Mouse (Mus musculus): ENCODE measurements at regions not wholly inside any gene's neighbourhood (a gene's known extent, or its start where the extent isn't known, plus 50 kb on each side); places are given as distances from the start of the nearest gene placed in this dataset.
"Not testable (repeated sequence)": the region's sequence is repeated elsewhere in the genome, so short reads cannot be mapped to it uniquely, and the experiment has no call there.

GRCm38 (mm10) chr3:41504867-41505266 is 50.7 kb upstream of the Jade1 start:
- Histone ChIP-seq H3K27me3 (ENCODE audit: insufficient read depth, low read length) (peaks cover 50% of the 10 kb centered on the region), H3K4me1 (ENCODE audit: insufficient read depth, low read depth, low read length) (peaks cover 6% of the 10 kb centered on the region), H3K9me3 (replicated peaks) (no peaks in the 10 kb centered on the region), H3K36me3 (replicated peaks) (no peaks in the 10 kb centered on the region), H3K4me3 (ENCODE audit: low read depth, low read length) (no peak overlapping the region)
- ATAC-seq (ENCODE audit: extremely low read depth, insufficient number of reproducible peaks, low FRiP score, poor library complexity, severe bottlenecking) (no peak), DNase-seq (ENCODE audit: low spot score) (no peak)
- TF ChIP-seq GATA1 (IDR thresholded peaks at IDR 0.05; ENCODE audit: borderline replicate concordance, low read length) (no peak), POLR2AphosphoS5 (IDR thresholded peaks at IDR 0.05; ENCODE audit: insufficient replicate concordance, low read depth, low read length) (no peak), GATA2 (IDR thresholded peaks at IDR 0.05; ENCODE audit: borderline replicate concordance, low read depth, low read length) (no peak), TAL1 (conservative IDR thresholded peaks at IDR 0.05; ENCODE audit: low read depth, low read length) (no peak), CTCF (IDR thresholded peaks at IDR 0.05; ENCODE audit: low read depth, low read length) (no peak)

- TF ChIP-seq GATA2 (IDR thresholded peaks at IDR 0.05; ENCODE audit: borderline replicate concordance, low read depth, low read length) (no peak), CTCF (IDR thresholded peaks at IDR 0.05; ENCODE audit: low read depth, low read length) (no peak), POLR2AphosphoS5 (IDR thresholded peaks at IDR 0.05; ENCODE audit: insufficient replicate concordance, low read depth, low read length) (no peak), GATA1 (IDR thresholded peaks at IDR 0.05; ENCODE audit: borderline replicate concordance, low read length) (no peak)
- no peak for ATAC-seq (ENCODE audit: extremely low read depth, insufficient number of reproducible peaks, low FRiP score, poor library complexity, severe bottlenecking)
- peaks cover 14% of the 10 kb centered on the region for H3K4me1 ChIP-seq (ENCODE audit: insufficient read depth, low read depth, low read length)
- no peaks in the 10 kb centered on the region for H3K36me3 ChIP-seq (replicated peaks)
- no peaks in the 10 kb centered on the region for H3K9me3 ChIP-seq (replicated peaks)
- no peak for DNase-seq (ENCODE audit: low spot score)
- no peak overlapping the region for H3K4me3 ChIP-seq (ENCODE audit: low read depth, low read length)
- H3K27me3 ChIP-seq (ENCODE audit: insufficient read depth, low read length), result peaks cover 38% of the 10 kb centered on the region
Measured at GRCm38 (mm10) chr3:41502161-41502560, 53.4 kb upstream of the Jade1 start.

GRCm38 (mm10) chr3:41501639-41502038 is 53.9 kb upstream of the Jade1 start:
- Histone ChIP-seq H3K27me3 (ENCODE audit: insufficient read depth, low read length) (peaks cover 37% of the 10 kb centered on the region), H3K4me1 (ENCODE audit: insufficient read depth, low read depth, low read length) (peaks cover 16% of the 10 kb centered on the region)
- H3K9me3 ChIP-seq (replicated peaks); H3K4me3 ChIP-seq (ENCODE audit: low read depth, low read length); ATAC-seq (ENCODE audit: extremely low read depth, insufficient number of reproducible peaks, low FRiP score, poor library complexity, severe bottlenecking); DNase-seq (ENCODE audit: low spot score); H3K36me3 ChIP-seq (replicated peaks): not testable (repeated sequence)

- TF ChIP-seq CTCF (IDR thresholded peaks at IDR 0.05; ENCODE audit: low read depth, low read length) (no peak), POLR2AphosphoS5 (IDR thresholded peaks at IDR 0.05; ENCODE audit: insufficient replicate concordance, low read depth, low read length) (no peak), TAL1 (conservative IDR thresholded peaks at IDR 0.05; ENCODE audit: low read depth, low read length) (no peak), GATA2 (IDR thresholded peaks at IDR 0.05; ENCODE audit: borderline replicate concordance, low read depth, low read length) (no peak), GATA1 (IDR thresholded peaks at IDR 0.05; ENCODE audit: borderline replicate concordance, low read length) (no peak)
- no peak for ATAC-seq (ENCODE audit: extremely low read depth, insufficient number of reproducible peaks, low FRiP score, poor library complexity, severe bottlenecking)
- H3K4me1 ChIP-seq (ENCODE audit: insufficient read depth, low read depth, low read length), result peaks cover 16% of the 10 kb centered on the region
Measured at GRCm38 (mm10) chr3:41501124-41501523, 54.4 kb upstream of the Jade1 start.

GRCm38 (mm10) chr3:41499680-41500079 is 55.9 kb upstream of the Jade1 start:
- no peaks in the 10 kb centered on the region for H3K9me3 ChIP-seq (replicated peaks)
- no peak overlapping the region for H3K4me3 ChIP-seq (ENCODE audit: low read depth, low read length)
- DNase-seq (ENCODE audit: low spot score) (no peak), ATAC-seq (ENCODE audit: extremely low read depth, insufficient number of reproducible peaks, low FRiP score, poor library complexity, severe bottlenecking) (no peak)
- H3K27me3 ChIP-seq (ENCODE audit: insufficient read depth, low read length), result peaks cover 32% of the 10 kb centered on the region
- H3K4me1 ChIP-seq (ENCODE audit: insufficient read depth, low read depth, low read length), result peaks cover 16% of the 10 kb centered on the region
- no peaks in the 10 kb centered on the region for H3K36me3 ChIP-seq (replicated peaks)
- no peak for TF ChIP-seq GATA2 (IDR thresholded peaks at IDR 0.05; ENCODE audit: borderline replicate concordance, low read depth, low read length)
- TF ChIP-seq POLR2AphosphoS5 (IDR thresholded peaks at IDR 0.05; ENCODE audit: insufficient replicate concordance, low read depth, low read length), result no peak
- no peak for TF ChIP-seq GATA1 (IDR thresholded peaks at IDR 0.05; ENCODE audit: borderline replicate concordance, low read length)
- no peak for TF ChIP-seq TAL1 (conservative IDR thresholded peaks at IDR 0.05; ENCODE audit: low read depth, low read length)
- no peak for TF ChIP-seq CTCF (IDR thresholded peaks at IDR 0.05; ENCODE audit: low read depth, low read length)

More at GRCm38 (mm10) chr3:41501124-41501523, 54.4 kb upstream of the Jade1 start:
- H3K4me3 ChIP-seq (ENCODE audit: low read depth, low read length), result no peak overlapping the region
- no peaks in the 10 kb centered on the region for H3K36me3 ChIP-seq (replicated peaks)
- DNase-seq (ENCODE audit: low spot score), result no peak
- H3K9me3 ChIP-seq (replicated peaks), result no peaks in the 10 kb centered on the region
- H3K27me3 ChIP-seq (ENCODE audit: insufficient read depth, low read length), result peaks cover 36% of the 10 kb centered on the region

GRCm38 (mm10) chr3:41498791-41499190 is 56.7 kb upstream of the Jade1 start:
- H3K4me1 ChIP-seq (ENCODE audit: insufficient read depth, low read depth, low read length), result peaks cover 16% of the 10 kb centered on the region
- ATAC-seq (ENCODE audit: extremely low read depth, insufficient number of reproducible peaks, low FRiP score, poor library complexity, severe bottlenecking) (no peak), DNase-seq (ENCODE audit: low spot score) (no peak)
- no peak overlapping the region for H3K4me3 ChIP-seq (ENCODE audit: low read depth, low read length)
- peaks cover 32% of the 10 kb centered on the region for H3K27me3 ChIP-seq (ENCODE audit: insufficient read depth, low read length)
- no peaks in the 10 kb centered on the region for H3K9me3 ChIP-seq (replicated peaks)
- H3K36me3 ChIP-seq (replicated peaks), result no peaks in the 10 kb centered on the region
- TF ChIP-seq POLR2AphosphoS5 (IDR thresholded peaks at IDR 0.05; ENCODE audit: insufficient replicate concordance, low read depth, low read length) (no peak), GATA1 (IDR thresholded peaks at IDR 0.05; ENCODE audit: borderline replicate concordance, low read length) (no peak), CTCF (IDR thresholded peaks at IDR 0.05; ENCODE audit: low read depth, low read length) (no peak), TAL1 (conservative IDR thresholded peaks at IDR 0.05; ENCODE audit: low read depth, low read length) (no peak), GATA2 (IDR thresholded peaks at IDR 0.05; ENCODE audit: borderline replicate concordance, low read depth, low read length) (no peak)

- DNase-seq (ENCODE audit: low spot score) (no peak), ATAC-seq (ENCODE audit: extremely low read depth, insufficient number of reproducible peaks, low FRiP score, poor library complexity, severe bottlenecking) (no peak)
- Histone ChIP-seq H3K4me1 (ENCODE audit: insufficient read depth, low read depth, low read length) (peaks cover 19% of the 10 kb centered on the region), H3K4me3 (ENCODE audit: low read depth, low read length) (no peak overlapping the region), H3K27me3 (ENCODE audit: insufficient read depth, low read length) (peaks cover 28% of the 10 kb centered on the region), H3K36me3 (replicated peaks) (no peaks in the 10 kb centered on the region), H3K9me3 (replicated peaks) (no peaks in the 10 kb centered on the region)
- TF ChIP-seq CTCF (IDR thresholded peaks at IDR 0.05; ENCODE audit: low read depth, low read length), result no peak
- no peak for TF ChIP-seq TAL1 (conservative IDR thresholded peaks at IDR 0.05; ENCODE audit: low read depth, low read length)
- TF ChIP-seq GATA2 (IDR thresholded peaks at IDR 0.05; ENCODE audit: borderline replicate concordance, low read depth, low read length), result no peak
- TF ChIP-seq GATA1 (IDR thresholded peaks at IDR 0.05; ENCODE audit: borderline replicate concordance, low read length), result no peak
- no peak for TF ChIP-seq POLR2AphosphoS5 (IDR thresholded peaks at IDR 0.05; ENCODE audit: insufficient replicate concordance, low read depth, low read length)
Measured at GRCm38 (mm10) chr3:41497771-41498170, 57.8 kb upstream of the Jade1 start.
